Mouse (Mus musculus) R1 (cell line): ENCODE measurements around the gene Pnn.
"Not testable (repeated sequence)": the region's sequence is repeated elsewhere in the genome, so short reads cannot be mapped to it uniquely, and the experiment has no call there.

Experiments
- DNase-seq: peaks from one replicate; pipeline ENCODE4 v3.0.0-alpha.2; 2018; ENCODE audit warnings: low read depth, low spot score

Pnn gene

DNA sequence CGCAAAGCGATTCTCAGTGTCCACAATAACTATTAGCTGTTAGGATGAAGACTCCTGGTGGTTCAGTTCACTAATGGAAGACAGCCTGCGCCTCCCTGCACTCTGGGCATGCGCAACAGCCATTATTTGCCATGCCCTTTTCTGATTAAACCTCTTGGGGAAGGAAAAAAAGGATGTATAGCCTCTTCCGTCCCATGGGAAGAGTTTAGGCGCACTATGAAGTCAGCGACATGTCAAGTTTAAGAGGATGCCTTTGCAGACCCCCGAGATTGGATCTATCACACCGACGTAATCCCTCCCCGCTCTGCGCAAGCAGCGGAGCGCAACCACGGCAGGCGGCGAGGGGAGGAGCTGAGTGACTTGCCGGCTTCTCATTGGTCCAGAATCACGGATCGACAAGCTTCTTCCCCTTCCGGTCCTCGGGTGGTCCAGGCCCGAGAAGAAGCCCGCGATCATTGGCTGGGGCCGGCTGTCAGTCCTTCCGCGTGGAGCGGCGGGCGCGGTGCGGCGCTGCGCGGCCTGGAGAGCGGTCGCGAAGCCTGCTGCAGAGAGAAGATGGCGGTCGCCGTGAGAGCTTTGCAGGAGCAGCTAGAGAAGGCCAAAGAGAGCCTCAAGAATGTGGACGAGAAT lies at the start of gene Pnn:
Gene Pnn (plus strand): TSS at position 437 of the 630 bp plus-strand sequence.
- DNase-seq: peak; percentile 98

DNA sequence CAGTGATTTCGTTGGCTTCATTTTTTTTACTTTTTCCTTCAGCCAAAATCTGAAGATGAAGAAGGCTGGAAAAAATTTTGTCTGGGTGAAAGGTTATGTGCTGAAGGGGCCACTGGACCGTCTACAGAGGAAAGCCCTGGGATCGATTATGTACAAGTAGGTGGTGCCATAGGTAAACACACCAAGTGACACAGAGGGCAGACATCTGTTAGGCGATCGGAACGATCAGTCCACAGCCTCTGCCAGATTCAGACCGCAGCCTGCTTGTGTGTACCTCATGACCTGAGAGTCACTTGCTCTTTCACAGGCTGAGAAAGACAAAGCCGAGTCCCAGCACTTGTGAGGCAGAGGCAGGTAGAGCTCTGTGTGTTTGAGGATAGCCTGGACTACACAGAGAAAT lies 48.7 kb upstream of the Pnn start:
- DNase-seq: no peak

DNA sequence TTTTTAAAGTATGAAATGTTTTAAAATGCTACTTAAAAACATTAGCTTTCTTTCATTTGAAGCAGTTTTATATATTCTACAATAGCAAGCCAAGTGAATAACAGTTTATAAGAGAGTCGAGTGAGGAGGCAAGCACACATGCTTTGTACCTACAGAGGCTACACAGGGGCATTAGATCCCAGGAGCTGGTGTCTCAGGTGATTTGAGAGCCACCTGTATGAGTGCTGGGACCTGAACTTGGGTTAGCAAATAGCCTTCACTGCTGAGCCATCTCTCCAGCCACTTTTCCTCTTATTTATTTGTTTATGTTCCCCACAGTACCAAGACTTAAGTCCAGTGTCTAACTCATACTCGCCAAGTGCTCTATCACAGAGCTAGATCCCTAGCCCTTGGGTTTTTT lies 46.8 kb upstream of the Pnn start:
- no peak for DNase-seq

DNA sequence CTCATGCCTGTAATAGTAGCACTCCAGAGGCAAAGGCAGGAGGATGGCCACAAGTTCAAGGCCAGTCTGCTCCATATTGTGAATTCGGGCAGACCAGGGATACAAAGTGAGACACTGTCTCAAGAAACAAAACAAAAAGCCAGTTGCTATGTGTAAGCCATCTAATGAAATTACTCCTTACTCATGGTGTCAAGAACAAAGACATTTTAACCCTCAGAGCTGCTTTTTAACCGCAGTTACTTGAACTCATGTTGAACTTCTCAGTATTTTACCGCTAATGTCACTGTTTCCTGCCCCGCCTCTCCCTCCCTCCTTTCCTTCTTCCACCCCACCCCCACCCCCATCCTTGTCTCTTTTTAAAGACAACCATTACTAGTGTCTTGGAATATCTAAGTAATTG lies 45.4 kb upstream of the Pnn start:
- DNase-seq: no peak

DNA sequence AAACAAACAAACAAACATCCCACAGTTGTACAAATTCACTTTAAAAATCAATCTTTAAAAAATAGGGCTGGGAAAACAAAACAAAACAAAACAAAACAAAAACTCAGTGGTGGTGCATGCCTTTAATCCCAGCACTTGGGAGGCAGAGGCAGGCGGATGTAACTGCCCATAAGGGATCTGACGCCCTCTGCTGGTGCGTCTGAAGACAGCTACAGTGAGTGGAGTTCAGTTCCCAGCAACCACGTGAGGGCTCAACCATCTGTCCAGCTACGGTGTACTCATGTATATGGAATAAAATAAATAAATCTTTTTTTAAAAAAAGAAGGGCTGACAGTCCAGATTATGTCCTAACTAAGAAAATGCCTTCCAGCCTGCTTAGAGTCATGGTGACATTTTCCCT lies 34.6 kb upstream of the Pnn start:
- peak; percentile 74 for DNase-seq

DNA sequence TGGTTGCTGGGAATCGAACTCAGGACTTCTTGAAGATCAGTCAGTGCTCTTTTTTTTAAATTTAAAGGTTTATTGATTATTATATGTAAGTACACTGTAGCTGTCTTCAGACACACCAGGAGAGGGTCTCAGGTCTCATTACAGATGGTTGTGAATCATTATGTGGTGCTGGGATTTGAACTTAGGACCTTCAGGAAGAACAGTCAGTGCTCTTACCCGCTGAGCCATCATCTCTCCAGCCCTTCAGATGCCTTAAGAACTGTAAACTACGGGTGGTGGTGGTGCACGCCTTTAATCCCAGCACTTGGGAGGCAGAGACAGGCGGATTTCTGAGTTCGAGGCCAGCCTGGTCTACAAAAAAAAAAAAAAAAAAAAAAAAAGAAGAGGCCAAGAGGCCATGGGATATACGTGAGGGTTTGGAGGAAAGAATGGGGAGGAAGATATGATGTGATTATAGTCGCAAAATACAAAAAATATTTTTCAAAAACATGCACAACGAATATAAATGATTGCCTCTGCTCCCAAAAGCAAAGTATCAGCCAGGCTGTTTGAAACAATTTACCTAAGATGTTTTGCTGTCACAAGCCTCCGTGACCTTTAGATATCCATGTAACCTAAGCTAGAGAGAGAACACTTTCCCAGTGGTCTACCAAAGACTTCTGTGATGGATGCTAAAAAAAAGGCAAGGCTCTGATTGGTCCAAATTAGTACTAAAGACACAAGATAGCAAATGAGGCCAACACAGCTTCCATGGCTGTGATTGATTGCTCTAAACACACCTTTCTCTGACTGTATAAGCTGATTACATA lies 27.3 kb upstream of the Pnn start:
- DNase-seq: peak; percentile 89

DNA sequence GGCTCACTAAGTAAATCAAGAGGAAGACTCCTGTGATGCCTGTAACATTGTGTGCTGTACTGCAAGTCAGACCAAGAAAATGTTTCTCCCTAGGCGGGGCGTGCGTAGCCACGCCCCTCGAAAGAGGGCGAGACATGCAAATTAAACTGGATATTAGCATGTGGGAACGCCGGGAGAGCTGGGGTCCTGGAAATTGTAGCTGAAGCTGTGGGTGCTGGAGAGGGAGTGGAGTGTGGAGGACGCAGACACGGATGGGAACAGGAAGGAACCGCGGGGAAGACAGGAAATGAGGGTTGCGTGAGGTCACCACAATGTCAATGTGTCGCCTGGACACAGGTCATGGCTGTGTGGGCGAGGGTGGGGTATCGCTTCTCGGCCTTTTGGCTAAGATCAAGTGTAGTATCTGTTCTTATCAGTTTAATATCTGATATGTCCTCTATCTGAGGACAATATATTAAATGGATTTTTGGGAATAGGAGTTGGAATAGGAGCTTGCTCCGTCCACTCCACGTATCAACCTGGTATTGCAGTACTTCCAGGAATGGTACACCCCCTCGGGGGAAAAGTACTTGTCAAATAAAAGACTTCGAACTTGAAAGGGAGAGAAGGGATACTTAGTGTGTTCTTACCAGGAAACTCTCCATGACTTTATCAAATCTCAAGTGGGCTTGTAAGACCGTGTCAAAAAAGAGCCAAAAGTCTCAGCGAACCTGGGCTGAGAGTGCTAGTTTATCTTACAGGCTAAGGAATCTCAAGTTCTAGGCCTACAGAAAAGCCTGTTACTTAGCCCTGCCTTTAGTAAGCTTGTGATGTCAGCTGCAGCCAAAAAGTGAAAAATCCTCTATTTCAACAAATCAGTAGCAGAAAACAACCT lies 26.5 kb upstream of the Pnn start:
- DNase-seq: peak; percentile 99

DNA sequence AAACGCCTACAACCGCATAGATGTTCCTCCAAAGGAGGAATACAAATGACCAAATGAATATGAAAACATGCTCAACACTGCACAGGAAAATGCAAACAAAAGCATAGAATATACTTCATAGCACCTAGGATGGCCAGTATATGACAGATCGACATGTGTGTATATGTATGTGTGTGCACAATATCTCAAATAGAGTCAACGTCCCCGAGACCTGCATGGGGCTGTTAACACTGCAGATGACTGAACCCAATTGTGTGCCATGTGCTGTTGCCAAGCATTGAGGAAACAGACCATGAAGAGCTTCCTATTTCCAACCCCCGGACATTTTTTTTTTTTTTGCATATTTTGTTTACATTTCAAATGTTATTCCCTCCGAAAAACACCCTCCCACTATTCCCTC lies 25.8 kb upstream of the Pnn start:
- no peak for DNase-seq

DNA sequence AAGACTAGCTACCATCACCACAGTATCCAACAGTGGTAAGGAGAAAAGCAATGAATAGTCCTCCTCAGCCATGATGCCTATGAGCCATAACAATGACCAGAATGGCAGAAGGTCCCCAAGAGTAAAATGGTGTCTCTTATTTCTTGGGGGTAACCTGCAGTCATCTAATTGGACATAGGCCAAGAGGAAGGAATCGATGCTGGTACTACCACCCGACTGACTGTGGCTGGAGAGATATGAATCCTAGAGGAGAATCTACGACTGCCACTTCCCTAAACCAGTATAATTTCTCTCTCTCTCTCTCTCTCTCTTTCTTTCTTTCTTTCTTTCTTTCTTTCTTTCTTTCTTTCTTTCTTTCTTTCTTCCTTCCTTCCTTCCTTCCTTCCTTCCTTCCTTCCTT lies 14.2 kb upstream of the Pnn start:
- DNase-seq: no peak

DNA sequence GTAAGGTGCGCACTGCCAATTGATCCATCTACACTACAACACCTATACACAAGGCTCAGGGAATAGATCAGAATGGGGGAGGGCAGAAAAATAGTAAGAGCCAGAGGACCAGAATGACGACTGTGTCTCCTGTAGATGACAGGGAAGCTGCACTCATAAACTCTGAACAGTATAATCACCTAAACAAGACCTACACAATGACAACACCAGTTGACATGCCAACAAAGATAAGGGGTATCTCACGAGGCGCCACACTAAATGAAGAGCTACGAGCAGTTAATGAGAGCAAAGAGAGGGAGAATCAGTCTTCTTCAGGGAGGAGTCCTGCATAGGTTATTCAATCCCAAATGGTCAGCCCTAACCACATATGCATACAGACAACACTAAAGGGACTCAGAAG lies 13.5 kb upstream of the Pnn start:
- no peak for DNase-seq

DNA sequence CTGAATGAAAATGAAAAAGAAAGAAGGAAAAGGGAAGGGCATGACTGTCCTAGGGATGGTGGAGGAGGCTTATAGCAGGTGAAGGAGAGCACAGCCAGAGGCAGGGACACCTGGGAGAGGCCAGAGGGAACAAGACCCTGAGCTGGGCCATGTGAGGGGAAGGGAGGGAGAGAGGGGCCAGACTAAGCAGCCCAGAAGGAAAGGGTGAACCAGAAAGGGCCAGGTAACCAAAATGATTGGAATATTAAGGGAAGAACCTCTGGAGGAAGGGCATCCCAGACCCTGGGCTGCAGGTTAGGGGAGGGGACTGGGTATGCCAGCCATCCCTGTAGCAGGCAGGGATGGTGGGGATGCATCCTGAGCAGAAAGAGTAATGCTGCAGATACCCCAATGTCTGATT lies 12.7 kb upstream of the Pnn start:
- DNase-seq: no peak

DNA sequence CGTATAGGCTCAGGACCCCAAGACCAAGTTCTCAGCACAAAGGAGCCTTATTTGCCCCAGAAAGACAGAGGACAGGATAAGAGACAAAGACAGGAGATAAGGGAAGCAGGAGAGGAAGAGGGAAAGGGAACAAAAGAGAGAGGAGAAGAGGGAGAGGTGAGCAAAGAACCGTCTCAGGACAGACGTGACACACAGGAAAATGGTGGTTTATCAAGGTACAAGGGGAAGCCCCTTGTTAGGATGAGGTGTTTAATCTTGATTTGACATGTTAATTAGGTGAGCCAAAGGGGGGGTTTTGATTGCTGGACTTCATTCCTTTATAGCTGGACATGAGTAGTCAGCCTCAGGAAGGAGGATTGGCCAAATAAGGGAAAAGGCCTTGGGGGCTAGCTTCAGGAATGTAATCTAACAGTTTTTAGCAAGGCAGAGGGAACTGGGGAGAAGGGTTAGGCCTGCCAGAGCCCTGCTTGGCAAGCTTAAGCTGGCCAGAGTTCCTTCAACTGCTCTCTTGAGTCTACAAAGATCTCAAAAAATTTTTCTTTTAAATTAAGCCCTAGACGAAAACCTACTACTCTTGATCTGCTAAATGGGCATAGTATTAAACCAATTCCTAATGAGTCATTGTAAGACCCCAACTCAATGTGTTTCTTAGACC lies 11.4 kb upstream of the Pnn start:
- DNase-seq: no peak

DNA sequence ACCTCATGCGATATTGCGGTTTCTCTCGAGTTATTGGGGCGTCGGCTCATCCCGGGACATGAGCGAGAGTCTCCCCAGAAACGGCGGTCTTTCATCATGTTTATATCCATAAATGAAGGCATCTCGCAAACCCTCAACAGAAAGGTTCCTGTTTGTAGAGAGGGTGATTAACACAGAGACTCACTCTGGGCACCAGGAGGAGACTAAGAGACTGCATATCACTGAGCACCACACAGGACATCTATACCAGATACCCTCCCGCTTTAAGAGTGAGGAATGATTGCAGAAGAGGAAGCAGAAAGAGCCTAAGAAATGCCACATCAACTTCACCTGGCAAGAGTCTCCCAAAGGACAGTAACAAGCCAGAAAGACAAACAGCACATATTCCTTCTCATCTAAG lies 10.5 kb upstream of the Pnn start:
- no peak for DNase-seq

DNA sequence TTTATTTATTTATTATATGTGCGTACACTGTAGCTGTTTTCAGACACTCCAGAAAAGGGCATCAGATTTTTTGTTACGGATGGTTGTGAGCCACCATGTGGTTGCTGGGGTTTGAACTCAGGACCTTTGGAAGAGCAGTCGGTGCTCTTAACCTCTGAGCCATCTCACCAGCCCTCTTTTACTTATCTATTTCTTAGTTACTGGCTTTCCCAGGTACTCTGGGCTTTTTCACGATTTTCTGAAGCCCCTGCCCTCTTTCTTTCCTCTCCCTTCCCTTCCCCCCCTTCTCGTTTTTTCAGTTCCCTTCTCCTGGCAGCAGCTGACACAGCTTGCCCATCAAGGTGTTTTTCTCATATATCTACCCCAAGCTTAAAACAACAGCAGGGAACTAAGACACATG lies 8.4 kb upstream of the Pnn start:
- DNase-seq: not testable (repeated sequence)

DNA sequence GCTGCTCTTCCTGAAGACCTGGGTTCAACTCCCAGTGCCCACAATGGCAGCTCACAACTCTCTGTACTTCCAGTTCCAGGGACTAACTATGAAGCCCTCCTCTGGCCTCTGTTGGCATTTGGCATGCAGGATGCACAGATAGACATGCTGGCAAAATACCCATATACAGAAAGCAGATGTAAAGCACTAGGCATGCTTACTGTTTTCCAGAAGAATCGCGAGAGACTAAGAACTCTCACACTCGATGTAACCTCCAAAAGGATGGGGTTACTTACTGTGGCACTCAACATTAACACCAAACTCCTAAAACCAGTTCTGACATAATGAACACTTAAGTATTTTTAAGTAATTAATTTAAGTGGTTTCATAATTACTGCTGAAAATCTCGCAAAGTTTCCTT lies 6.4 kb upstream of the Pnn start:
- no peak for DNase-seq

DNA sequence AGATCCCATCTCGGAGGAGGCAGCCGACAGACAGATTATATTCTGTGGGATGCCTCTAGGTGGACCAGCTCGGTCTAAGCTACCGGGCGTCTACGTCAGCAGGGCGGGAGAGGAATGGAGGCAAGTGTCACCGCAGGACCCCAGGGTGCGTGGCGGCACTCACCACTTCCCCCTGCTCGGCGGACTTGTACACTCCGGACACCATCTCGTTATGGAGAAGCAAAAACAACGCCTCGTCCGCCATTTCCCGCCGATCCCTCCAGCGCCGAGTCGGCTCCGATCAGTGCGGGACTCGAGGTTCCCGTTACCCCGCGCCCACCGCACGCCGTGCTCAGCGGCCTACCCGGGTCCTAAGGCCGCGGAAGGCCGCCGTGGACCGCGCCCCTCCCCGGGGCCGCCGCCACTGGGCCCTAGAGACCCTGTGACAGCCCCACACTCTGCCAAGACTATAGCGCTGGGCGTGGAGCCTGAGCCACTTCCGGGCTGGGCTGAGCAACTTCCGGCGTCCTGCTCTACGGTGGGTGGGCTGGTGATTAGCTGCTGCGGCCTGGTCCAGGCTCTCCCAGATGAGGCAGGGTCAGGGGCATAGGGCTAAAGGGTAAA lies 5.6 kb upstream of the Pnn start, which contains the start of gene Trappc6b:
Gene Trappc6b (minus strand): TSS at position 480 of the 603 bp plus-strand sequence.
- DNase-seq: peak; percentile 89

DNA sequence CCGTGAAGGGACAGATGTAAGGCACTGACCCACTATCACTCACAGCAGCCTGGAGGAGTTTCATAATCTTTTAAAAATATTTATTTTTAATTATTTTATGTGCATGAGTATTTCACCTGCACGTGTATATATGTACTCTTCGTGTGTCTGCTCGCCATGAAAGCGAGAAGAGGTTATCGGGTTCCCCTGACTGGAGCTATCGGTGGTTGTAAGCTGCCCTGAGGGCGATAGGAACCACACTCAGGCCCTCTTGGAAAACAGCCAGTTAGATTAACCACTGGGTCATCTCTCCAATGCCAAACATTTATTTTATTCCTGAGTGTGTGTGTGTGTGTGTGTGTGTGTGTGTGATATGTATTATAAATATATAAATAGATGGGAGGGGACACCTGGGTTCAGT lies 1.8 kb upstream of the Pnn start:
- no peak for DNase-seq

DNA sequence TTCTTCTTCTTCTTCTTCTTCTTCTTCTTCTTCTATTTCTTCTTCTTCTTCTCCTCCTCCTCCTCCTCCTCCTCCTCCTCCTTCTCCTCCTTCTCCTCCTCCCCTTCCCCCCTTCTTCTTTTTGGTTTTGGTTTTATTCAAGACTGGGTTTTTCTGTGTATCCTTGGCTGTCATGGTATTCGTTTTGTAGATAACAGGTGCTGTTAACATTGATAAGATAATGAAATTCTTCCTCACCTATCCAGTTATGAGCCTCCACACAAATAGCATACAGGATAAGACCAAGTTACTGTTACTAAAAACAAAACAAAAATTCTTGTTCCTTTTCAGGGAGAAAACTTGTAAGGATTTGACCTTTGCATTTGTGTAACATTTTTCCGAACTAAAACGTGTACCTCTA lies 908 bp upstream of the Pnn start:
- DNase-seq: no peak

DNA sequence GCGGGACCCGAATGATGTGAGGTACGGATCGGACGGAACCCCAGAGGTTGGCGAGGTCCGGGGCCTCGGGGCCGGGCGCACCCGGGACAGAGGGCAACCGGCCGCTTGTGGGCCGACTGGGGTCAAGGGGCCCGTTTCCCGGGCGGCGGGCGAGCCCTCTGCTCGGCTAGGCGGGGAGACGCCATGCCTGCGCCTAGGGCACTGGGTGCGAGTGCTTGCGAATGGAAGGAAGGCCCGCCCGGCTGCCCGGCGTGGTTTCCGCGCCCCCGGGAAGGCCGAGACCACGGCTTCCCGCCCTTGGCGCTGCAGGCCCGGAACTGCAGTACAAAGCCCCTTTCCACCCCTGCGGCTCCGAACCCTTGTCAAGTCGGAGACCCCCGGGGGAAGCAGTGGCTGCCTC lies 411 bp downstream of the Pnn start:
- DNase-seq: peak; percentile 36

DNA sequence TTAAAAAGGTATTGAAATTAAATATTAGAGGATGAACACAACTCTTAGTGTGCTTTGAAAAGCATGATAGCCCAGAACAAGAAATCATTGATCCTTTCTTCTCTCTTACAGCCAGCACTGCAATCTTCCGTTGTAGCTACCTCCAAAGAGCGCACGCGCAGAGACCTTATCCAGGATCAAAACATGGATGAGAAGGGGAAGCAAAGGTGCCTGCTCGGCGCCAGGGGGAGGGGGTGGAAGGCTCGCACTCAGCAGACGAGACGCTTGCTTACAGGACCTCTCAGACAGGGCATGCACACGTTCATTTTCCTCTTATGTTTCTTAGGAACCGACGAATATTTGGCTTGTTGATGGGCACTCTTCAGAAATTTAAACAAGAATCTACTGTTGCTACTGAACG lies 2.1 kb downstream of the Pnn start:
- peak; percentile 71 for DNase-seq

DNA sequence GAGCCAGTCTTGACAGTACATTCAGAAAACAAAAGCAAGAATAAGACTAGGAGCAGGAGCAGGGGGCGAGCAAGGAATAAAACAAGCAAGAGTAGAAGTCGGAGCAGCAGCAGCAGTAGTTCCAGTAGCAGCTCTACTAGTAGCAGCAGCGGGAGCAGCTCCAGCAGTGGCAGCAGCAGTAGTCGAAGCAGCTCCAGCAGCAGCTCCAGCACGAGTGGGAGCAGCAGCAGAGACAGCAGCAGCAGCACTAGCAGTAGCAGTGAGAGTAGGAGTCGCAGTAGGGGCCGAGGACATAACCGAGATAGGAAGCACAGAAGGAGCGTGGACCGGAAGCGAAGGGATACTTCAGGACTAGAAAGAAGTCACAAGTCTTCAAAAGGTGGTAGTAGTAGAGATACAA lies 5.6 kb downstream of the Pnn start:
- DNase-seq: no peak
